Mouse (Mus musculus): ENCODE data around the gene Tsc1. TPM values are rescaled to one million over a fixed set of nuclear protein-coding genes. Genes with fewer than 3 reads are reported as not detected.

Gene Tsc1
- total RNA-seq, 2 experiments from 2014 or later = 49.3 to 56.4 TPM

GRCm38 (mm10) chr2:28612436-28613063 lies 28.5 kb upstream of the Tsc1 start:
- no peak for DNase-seq (ENCODE audit: low spot score in 2 of 2)
- intact Hi-C loops (cut with DNase I) = no loop called here

DNA sequence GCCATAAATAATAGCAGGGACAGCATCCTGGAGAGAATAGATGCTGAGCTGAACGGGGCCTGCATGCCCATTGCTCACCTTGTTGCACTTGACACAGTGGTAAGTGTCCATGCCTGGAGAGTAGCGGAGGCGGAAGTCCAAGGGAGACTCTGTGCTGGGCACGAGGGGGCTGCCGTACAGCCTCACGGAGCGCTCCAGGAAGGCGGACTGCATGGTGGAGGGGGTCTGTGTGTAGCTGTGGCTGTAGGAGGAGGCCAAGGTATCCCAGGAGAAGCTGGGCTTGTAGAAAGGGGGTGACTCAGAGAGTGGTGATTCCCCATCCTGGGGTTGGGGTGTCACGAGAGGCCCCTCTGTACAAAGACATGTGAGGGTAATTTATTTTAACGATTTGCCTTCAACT lies 27.4 kb upstream of the Tsc1 start:
- no peak for DNase-seq (ENCODE audit: low spot score in 2 of 2)
- intact Hi-C loops (cut with DNase I) = no loop called here

DNA sequence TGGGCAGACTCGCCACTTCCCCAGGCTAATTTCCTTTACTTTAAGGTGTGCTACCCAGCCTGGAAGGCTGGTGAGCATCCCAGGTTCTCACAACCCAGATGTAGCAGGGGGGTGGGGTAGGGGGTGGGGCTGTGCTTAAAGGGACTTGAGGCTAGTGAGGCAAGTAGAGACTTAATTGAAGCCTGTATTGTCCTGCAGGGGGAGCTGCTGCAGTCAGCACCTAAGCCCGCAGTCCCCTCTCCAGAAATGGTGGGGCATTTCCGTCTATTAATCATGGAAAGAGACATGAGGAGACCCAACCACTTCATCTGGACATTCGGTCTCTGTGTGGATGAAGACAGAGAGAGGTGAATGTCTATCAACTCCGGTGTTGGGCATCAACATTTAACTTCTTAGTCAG lies 24.7 kb upstream of the Tsc1 start:
- intact Hi-C loops (cut with DNase I) = no loop called here

GRCm38 (mm10) chr2:28616874-28617273 lies 24.2 kb upstream of the Tsc1 start:
- intact Hi-C loops (cut with DNase I) = no loop called here
- no peak for DNase-seq (ENCODE audit: low spot score in 2 of 2)

More for the DNA sequence above, 24.7 kb upstream of the Tsc1 start:
- no peak for DNase-seq (ENCODE audit: low spot score in 2 of 2)

DNA sequence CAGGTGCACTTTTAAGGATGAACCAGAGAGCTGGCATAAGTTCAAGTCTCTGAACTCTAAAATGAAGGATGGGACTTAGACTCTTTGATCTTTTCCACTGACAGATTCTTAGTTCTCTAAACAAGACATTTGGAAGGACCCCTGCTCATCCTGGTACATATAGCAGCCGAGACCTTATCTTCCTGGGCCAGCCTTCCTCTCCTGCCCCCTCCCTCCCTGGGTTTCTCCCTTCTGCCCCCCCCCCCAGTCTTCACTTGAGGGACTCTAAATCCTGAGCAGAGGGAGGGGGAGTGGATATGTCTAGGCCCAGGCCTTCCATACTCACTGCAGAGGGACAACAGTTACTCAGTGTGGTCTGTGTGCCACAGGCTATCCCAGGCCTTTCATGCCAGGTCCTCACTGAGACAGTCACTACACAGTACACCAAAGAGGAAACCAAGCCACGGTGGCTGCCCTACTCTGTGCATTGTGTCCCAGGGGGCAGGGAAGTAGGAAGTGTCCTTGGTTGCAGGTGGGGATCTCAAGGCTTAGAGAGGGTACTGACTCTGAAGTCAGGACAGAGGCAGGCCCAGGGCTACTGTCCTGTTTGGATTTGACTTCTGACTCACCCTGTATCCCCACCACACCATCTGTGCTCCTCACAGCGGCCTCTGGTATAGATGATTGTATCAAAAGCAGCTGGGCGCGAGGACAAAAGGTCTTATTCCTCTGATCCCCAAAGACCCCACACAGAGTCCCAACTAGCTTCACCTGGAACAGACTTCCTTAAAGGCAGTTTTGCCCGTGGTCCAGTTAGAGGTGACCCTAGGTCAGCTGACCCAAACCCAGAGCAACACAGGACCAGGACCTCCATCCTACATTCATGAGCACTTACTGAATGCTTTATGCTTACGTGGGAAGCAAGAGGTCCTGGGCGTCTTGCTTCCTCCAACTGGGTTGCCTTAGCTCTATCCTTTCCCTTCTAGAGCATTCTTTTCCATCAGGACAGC lies 23.2 kb upstream of the Tsc1 start:
- intact Hi-C loops (cut with DNase I) = no loop called here
- DNase-seq (ENCODE audit: low spot score in 2 of 2) = no peak

DNA sequence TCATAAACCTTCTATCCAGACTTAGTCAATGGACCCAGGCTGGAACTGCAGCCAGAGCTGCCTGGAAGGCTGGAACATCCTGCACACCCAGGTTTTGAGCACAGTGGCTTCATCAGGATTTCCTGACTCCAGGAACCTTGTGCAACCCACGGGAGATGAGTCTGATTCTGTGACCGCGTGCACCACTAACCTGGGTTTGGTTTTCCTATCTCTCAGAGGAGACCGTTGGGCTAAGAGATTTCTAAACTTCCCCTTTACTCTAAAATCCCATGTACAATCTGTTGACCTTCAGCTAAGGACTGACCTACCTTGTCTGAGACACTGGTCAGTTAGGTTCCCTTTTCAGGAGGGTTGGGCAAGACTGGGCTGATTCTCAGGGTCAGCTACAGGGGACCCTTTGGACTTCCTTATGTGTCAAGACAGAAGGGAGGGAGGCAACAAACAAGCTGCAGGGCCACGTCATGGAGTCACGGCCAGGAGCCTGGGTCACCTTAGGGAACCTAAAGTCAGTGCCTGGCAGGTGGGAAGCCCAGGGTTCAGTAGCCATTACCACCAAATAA lies 22.2 kb upstream of the Tsc1 start:
- DNase-seq (ENCODE audit: low spot score in 2 of 2) = no peak
- intact Hi-C loops (cut with DNase I) = no loop called here

DNA sequence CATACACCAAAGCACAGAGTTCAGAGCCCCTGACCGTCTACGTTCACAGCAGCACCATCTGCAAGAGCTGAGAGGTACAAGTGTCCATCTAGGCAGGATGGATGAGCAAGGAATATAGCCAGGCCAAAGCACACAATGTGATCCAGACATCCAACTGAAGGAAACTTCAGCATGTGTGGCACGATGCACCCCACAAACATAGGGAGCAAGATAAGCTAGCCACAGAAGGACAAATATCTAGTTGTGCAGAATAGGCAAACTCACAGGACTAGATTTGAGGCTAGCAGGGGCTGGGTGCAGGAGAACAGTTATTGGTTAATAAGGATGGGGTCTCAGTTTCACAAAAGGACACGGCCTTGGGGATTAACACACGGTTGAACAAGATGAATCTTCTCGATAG lies 21.7 kb upstream of the Tsc1 start:
- intact Hi-C loops (cut with DNase I) = no loop called here
- DNase-seq (ENCODE audit: low spot score in 2 of 2) = no peak

DNA sequence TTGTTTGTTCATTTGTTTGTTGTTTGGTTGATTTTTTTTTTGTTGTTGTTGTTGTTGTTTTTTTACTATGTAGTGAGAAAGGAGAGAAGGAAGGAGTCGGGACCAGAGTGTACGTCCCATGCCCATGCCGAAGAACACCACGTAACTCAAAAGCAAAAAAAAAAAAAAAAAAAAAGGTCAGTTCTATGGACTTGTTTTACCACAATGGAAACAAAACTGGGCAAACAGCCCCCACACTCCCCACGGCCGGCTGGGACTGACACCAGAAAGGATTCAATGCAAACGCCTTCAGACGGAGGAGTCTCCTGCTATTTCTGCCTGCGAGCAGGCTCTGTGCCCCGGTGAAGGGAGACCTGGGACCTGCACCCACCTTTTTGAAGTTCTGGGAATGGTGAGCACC lies 20.5 kb upstream of the Tsc1 start:
- intact Hi-C loops (cut with DNase I) = no loop called here
- peak in 1 of 2 experiments; percentile 30 for DNase-seq (ENCODE audit: low spot score in 2 of 2)

DNA sequence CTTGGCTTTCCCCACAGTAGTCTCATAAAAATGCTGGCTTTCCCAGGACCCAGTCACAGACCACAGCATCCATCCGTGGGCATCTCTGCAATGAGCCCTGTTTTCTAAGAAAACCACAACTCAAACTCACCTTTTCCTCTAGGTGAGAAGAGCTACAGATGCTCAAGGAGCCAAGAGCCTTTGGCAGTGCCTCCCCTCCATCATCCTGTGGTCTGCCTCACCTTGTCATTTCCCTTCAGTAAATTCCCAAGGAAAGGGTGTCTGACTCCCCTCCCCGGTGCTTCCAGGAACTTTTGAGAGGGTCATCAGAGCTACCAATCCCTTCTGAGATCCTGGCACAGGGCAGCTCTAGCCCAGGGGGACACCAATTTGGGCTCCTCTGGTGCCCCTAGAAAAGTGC lies 19.9 kb upstream of the Tsc1 start:
- DNase-seq (ENCODE audit: low spot score in 2 of 2) = no peak
- intact Hi-C loops (cut with DNase I) = no loop called here

- intact Hi-C loops (cut with DNase I) = loop anchor here (2.0 kb wide), 1 partner anchor 29 kb away; no protein-coding TSS in a partner anchor
- DNase-seq (ENCODE audit: low spot score in 2 of 2) = no peak
Measured at GRCm38 (mm10) chr2:28621664-28622171, 19.3 kb upstream of the Tsc1 start, which contains the start of gene Gfi1b. Gfi1b (minus strand) TSS chr2:28621982.

- intact Hi-C loops (cut with DNase I) = loop anchor here (2.0 kb wide), 1 partner anchor 30 kb away; no protein-coding TSS in a partner anchor
- no peak for DNase-seq (ENCODE audit: low spot score in 2 of 2)
Measured at GRCm38 (mm10) chr2:28622521-28623124, 18.4 kb upstream of the Tsc1 start.

- no peak for DNase-seq (ENCODE audit: low spot score in 2 of 2)
- intact Hi-C loops (cut with DNase I) = no loop called here
Measured at GRCm38 (mm10) chr2:28624870-28625269, 16.2 kb upstream of the Tsc1 start.

DNA sequence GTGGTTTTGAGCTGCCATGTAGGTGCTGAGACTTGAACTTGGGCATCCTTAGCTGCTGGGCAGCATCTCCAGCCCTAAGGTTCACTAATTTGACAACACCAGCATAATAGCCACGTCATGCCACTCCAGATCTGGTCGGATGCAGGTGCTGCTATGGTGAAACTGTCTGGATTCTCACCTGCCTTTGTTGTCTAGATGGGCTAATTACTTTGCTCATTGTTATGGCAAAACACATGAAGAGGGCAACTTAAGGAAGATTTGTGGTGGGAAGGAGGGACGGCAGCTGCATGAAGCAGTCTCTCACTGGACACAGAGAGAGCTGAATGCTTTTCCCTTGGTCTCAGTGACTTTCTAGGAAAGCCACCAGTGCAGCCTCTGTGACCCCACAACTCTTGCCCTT lies 15.0 kb upstream of the Tsc1 start:
- intact Hi-C loops (cut with DNase I) = no loop called here
- no peak for DNase-seq (ENCODE audit: low spot score in 2 of 2)

DNA sequence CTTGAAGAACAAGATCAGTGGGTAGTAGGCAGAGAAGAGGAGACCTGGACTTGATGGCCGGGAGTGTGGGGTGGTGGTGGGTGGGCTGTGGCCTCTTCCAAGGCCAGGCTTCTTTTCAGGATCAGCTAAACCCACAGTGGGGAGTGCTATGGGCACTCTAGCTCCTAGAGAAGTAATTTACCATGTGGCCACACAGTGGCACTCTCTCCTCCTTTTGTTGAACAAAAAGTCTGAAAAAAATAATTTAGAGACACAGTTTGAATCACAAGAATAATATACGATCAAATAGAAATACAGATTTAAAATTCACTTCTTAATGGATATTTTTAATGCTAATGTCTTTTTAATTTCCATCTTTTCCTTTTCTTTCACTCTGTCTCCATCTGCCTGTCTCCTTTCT lies 13.0 kb upstream of the Tsc1 start:
- no peak for DNase-seq (ENCODE audit: low spot score in 2 of 2)
- intact Hi-C loops (cut with DNase I) = no loop called here

- intact Hi-C loops (cut with DNase I) = no loop called here
- DNase-seq (ENCODE audit: low spot score in 2 of 2) = no peak
Measured at GRCm38 (mm10) chr2:28629911-28630381, 11.1 kb upstream of the Tsc1 start.

GRCm38 (mm10) chr2:28632626-28633025 lies 8.4 kb upstream of the Tsc1 start:
- DNase-seq (ENCODE audit: low spot score in 2 of 2) = no peak
- intact Hi-C loops (cut with DNase I) = no loop called here

- intact Hi-C loops (cut with DNase I) = no loop called here
Measured at GRCm38 (mm10) chr2:28633136-28633535, 7.9 kb upstream of the Tsc1 start.

GRCm38 (mm10) chr2:28635199-28635598 lies 5.8 kb upstream of the Tsc1 start:
- intact Hi-C loops (cut with DNase I) = no loop called here
- DNase-seq (ENCODE audit: low spot score in 2 of 2) = no peak

More at GRCm38 (mm10) chr2:28633136-28633535, 7.9 kb upstream of the Tsc1 start:
- DNase-seq (ENCODE audit: low spot score in 2 of 2) = no peak

- no peak for DNase-seq (ENCODE audit: low spot score in 2 of 2)
- intact Hi-C loops (cut with DNase I) = no loop called here
Measured at GRCm38 (mm10) chr2:28637106-28637845, 3.8 kb upstream of the Tsc1 start.

Data from left cerebral cortex, postnatal 25 days (tissue).